Mouse (Mus musculus) neural tube, embryonic 11.5 days (tissue): ENCODE data around the gene Ldlrad3. TPM values are rescaled to one million over a fixed set of nuclear protein-coding genes. Genes with fewer than 3 reads are reported as not detected.

Source experiments
- ATAC-seq: fragments of 200-750 bp; cut with Nextera tagmentation; 2 replicates; pipeline ENCODE4 v1.8.0; 2017; ENCODE audit warnings: moderate number of reproducible peaks, mild to moderate bottlenecking, moderate TSS enrichment, moderate library complexity; ENCODE audit not compliant: insufficient read depth, low FRiP score, low TSS enrichment
- DNase-seq: peaks from one replicate; pipeline ENCODE4 v3.0.0-alpha.2; 2015; ENCODE audit warnings: low spot score
- H3K27ac ChIP-seq: fragments of 300-500 bp; sonication (generic); 2 replicates; pipeline ENCODE4 v1.5.1; 2014; ENCODE audit warnings: low read depth, mild to moderate bottlenecking, low read length
- H3K27me3 ChIP-seq: fragments of 300-500 bp; sonication (generic); 2 replicates; pipeline ENCODE4 v1.6.1; 2014; ENCODE audit warnings: mild to moderate bottlenecking, low read length, mixed read lengths; ENCODE audit not compliant: control insufficient read depth, insufficient read depth
- H3K36me3 ChIP-seq: fragments of 300-500 bp; sonication (generic); 2 replicates; pipeline ENCODE4 v1.6.1; 2014; ENCODE audit warnings: mild to moderate bottlenecking, low read length, moderate library complexity, mixed read lengths; ENCODE audit not compliant: control insufficient read depth, insufficient read depth
- H3K4me1 ChIP-seq: fragments of 300-500 bp; sonication (generic); 2 replicates; pipeline ENCODE4 v1.6.1; 2014; ENCODE audit warnings: low read length, mixed read lengths; ENCODE audit not compliant: control insufficient read depth, insufficient read depth
- H3K4me2 ChIP-seq: fragments of 300-500 bp; sonication (generic); 2 replicates; pipeline ENCODE4 v1.6.1; 2014; ENCODE audit warnings: low read depth, mild to moderate bottlenecking, moderate library complexity
- H3K4me3 ChIP-seq: fragments of 300-500 bp; sonication (generic); 2 replicates; pipeline ENCODE4 v1.5.1; 2014; ENCODE audit warnings: low read depth, low read length
- H3K9ac ChIP-seq: fragments of 300-500 bp; sonication (generic); 2 replicates; pipeline ENCODE4 v1.6.1; 2014; ENCODE audit warnings: mild to moderate bottlenecking, low read length
- H3K9me3 ChIP-seq: fragments of 300-500 bp; sonication (generic); 2 replicates; pipeline ENCODE4 v1.6.1; 2016; ENCODE audit warnings: low read length; ENCODE audit not compliant: control insufficient read depth
- WGBS: fragments of 180-500 bp; shearing (Covaris S2); extraction: QIAGEN DNeasy Blood & Tissue Kit; methylation state at CpG from one replicate; pipeline ENCODE4 v1.1.7; 2014; 5-methylcytosine and 5-hydroxymethylcytosine counted together
- polyA plus RNA-seq: library from polyadenylated mRNA; unstranded; fragments of >200 nt; fragmentation: Nextera tagmentation; extraction: Ambion mirVana; gene quantifications from 2 replicates; pipeline ENCODE4 v1.2.1, GENCODE M21; 2014

The Ldlrad3 gene
- polyA plus RNA-seq, 1 experiment from 2014 or later: 64.9 TPM

DNA sequence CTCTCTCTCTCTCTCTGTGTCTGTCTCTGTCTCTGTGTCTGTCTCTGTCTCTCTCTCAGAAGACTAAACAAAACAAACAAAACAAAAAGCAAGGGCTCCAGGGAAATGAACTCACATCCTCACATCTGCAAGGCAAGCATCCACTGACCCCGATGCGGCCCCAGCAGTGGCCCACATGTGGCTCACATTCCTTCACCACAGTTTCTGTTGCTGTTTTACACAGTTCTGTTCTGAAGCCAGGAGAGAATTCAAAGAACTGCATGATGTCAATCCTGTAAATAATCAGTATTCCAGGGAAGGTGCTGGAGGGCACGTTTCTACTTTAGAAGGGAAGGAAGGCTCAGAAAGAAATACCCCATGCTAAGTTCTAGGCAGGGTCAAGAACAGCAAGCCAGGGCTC is 91.9 kb downstream of the Ldlrad3 start:
- ATAC-seq (no peak), DNase-seq (no peak)
- Histone ChIP-seq H3K27ac (no peak overlapping the region), H3K4me3 (no peak overlapping the region), H3K9ac (no peak overlapping the region), H3K4me2 (no peak overlapping the region), H3K36me3 (no peaks in the 10 kb centered on the region), H3K27me3 (no peaks in the 10 kb centered on the region), H3K9me3 (no peaks in the 10 kb centered on the region), H3K4me1 (peaks cover 5% of the 10 kb centered on the region; the same call in 1 of the 2 replicates)
- 58% methylated on average over 3 of the region's 3 CpGs for WGBS

DNA sequence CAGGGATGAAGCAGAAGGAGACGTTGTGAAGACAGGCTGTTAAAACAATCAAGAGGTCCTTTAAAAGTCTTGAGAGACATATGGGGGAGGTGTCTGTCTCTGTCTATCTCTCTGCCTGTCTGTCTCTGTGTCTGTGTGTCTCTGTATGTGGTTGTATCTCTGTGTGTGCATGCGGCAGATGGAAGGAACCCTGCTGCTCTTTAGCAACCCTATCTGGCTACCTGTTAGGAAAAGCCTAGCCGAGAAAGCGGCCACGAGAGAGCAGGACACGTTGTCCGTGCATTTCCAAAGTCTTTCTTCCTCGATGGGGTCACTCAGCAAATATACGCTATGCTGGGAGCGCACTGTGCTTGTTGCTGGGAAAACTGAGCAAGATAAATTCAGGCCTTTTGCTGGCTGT is 93.6 kb downstream of the Ldlrad3 start:
- no peak for ATAC-seq

DNA sequence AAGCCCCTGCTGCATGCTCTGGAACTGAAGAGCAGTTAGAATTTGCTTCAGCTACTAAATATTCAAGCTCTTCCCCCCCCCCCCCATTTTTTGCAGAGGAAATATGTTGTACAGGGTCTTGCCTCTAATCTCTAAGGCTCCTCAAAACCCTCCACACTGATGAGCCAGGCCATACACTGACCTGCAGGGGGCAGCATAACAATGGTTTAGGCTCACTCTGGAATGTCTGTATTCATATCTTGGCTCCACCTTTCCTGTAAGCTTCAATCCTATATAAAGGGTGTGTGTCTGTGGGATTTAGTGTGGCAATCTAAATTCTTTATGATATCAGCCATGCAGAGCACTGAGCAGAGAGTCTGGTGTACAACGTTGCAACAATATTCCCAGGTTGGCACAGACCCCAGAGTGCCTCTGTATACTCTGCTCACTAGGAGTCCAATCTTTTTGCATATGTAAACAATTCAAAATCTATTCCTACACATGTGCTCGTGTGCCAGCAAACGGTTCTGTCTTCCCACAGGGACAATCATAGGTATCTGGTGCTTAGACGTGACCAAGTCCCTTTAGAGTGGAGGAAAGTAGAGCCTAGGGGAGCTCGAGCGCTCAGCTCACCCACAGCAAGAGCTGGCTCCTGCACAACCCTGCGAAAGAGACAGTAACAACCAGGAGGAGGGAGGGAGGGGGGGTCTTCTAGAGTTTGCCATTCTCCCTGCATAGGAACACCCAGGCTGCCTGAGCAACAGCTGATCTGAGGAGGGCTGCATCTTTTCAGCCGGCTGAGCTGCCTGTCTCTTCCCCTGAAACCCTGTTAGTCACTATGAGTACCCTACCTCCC is 94.5 kb downstream of the Ldlrad3 start:
- 59% methylated on average over 8 of the region's 8 CpGs for WGBS
- peaks cover 5% of the 10 kb centered on the region; the same call in 1 of the 2 replicates for H3K4me1 ChIP-seq
- peak; percentile 80 for DNase-seq
- peaks cover 3% of the 10 kb centered on the region; the same call in 1 of the 2 replicates for H3K36me3 ChIP-seq
- no peak overlapping the region for H3K27ac ChIP-seq
- H3K4me2 ChIP-seq: no peak overlapping the region
- H3K9ac ChIP-seq: no peak overlapping the region
- ATAC-seq: peak; percentile 72
- no peak overlapping the region for H3K4me3 ChIP-seq
- no peaks in the 10 kb centered on the region for H3K27me3 ChIP-seq
- H3K9me3 ChIP-seq: no peaks in the 10 kb centered on the region

More for the DNA sequence above, 93.6 kb downstream of the Ldlrad3 start:
- Histone ChIP-seq H3K4me2 (no peak overlapping the region), H3K9ac (no peak overlapping the region), H3K27me3 (no peaks in the 10 kb centered on the region), H3K27ac (no peak overlapping the region), H3K4me1 (peaks cover 5% of the 10 kb centered on the region; the same call in 1 of the 2 replicates), H3K36me3 (peaks cover 2% of the 10 kb centered on the region; the same call in 1 of the 2 replicates), H3K9me3 (no peaks in the 10 kb centered on the region), H3K4me3 (no peak overlapping the region)
- 81% methylated on average over 10 of the region's 10 CpGs for WGBS
- DNase-seq: no peak

DNA sequence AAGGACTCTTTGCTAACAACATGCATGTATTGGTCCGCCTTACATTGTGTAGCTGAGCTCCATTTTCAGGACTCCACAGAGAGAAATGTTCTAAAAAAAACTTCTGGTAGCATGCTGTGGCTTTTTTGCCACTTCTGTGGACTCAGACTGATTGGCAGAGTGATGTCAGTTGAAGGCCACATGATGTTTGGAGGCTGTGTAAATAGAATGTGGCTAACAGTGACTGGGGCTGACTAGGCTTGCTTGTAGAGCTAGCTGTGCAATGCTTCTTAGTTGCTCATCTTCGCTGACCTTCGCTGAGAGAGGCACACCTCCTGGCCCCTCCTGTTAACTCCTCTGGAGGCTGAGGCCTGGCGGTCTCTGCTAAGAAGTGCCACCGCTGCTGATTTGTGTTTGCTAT is 98.4 kb downstream of the Ldlrad3 start:
- WGBS: 92% methylated on average over 5 of the region's 5 CpGs
- no peak for ATAC-seq

DNA sequence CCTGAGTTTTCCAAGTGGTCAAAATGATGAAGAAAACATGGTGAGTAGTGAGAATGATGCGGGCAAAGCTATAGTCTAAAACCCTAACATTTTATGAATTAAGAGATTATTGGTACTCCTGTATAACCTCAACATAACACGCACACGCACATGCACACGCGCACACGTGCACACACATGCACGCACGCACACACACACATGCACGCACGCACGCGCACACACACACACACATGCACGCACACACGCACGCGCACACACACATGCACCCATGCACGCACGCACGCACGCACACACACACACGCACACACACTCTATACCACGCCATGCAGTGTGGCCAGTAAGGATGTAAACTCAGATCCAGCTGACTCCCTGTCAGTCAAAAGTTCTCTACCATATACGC is 99.6 kb downstream of the Ldlrad3 start:
- no peak for ATAC-seq
- Histone ChIP-seq H3K4me1 (no peaks in the 10 kb centered on the region), H3K27ac (no peak overlapping the region), H3K4me2 (no peak overlapping the region), H3K4me3 (no peak overlapping the region), H3K36me3 (peaks cover 5% of the 10 kb centered on the region; the same call in 1 of the 2 replicates), H3K9ac (no peak overlapping the region), H3K27me3 (no peaks in the 10 kb centered on the region), H3K9me3 (no peaks in the 10 kb centered on the region)
- WGBS: 98% methylated on average over 23 of the region's 23 CpGs
- DNase-seq: no peak

More for the DNA sequence above, 98.4 kb downstream of the Ldlrad3 start:
- Histone ChIP-seq H3K9me3 (no peaks in the 10 kb centered on the region), H3K4me3 (no peak overlapping the region), H3K27me3 (no peaks in the 10 kb centered on the region), H3K4me1 (peaks cover 5% of the 10 kb centered on the region; the same call in 1 of the 2 replicates), H3K9ac (no peak overlapping the region), H3K4me2 (no peak overlapping the region), H3K36me3 (peaks cover 3% of the 10 kb centered on the region; the same call in 1 of the 2 replicates), H3K27ac (no peak overlapping the region)
- no peak for DNase-seq

DNA sequence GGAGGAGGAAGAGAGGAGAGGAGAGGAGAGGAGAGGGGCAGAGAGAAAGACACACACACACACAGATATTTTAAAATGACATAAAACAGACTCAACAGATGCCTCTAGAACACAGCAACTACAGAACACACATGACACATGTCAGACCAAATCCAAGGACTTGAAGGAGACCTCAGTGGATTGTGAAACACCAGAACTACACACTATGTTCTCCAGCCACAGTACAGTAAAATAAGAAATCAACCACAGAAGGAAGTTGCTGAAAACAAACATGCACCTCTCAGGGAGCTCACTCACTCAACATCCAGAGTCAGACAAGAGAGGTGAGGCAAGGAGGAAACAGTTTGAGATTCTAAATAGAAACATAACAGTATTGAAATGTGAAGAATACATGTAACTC is 103.4 kb downstream of the Ldlrad3 start:
- no peak for ATAC-seq
- Histone ChIP-seq H3K4me3 (no peak overlapping the region), H3K27me3 (no peaks in the 10 kb centered on the region), H3K4me1 (no peaks in the 10 kb centered on the region), H3K27ac (no peak overlapping the region), H3K36me3 (peaks cover 5% of the 10 kb centered on the region; the same call in 1 of the 2 replicates), H3K9ac (no peak overlapping the region), H3K9me3 (no peaks in the 10 kb centered on the region), H3K4me2 (no peak overlapping the region)
- DNase-seq: no peak

DNA sequence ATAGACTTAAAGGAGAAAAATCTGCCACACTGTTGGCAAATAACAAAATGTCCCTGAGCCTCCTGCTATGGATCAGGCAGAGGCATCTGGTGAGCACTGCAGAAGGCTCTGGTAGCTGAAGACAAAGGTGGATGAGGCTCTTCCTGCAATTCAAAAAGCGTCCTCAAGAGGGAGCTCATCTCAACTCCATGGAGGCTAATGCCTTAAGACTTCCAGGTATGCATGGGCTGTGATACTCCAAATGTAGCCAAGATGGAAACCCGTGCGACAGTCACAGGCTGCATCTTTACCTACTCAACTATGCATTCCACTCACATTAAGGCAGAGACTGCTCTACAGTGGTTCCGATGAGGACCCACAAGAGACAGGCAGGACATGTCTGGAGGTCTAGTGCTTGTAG is 108.6 kb downstream of the Ldlrad3 start:
- no peaks in the 10 kb centered on the region for H3K4me1 ChIP-seq
- no peak for ATAC-seq
- no peak overlapping the region for H3K27ac ChIP-seq
- peak; percentile 77 for DNase-seq
- no peak overlapping the region for H3K9ac ChIP-seq
- no peak overlapping the region for H3K4me3 ChIP-seq
- H3K27me3 ChIP-seq: no peaks in the 10 kb centered on the region
- WGBS: 55% methylated on average over 4 of the region's 4 CpGs
- 0 out of 2 replicates have a peak, but pooled peaks cover 3% of the 10 kb centered on the region for H3K36me3 ChIP-seq
- H3K9me3 ChIP-seq: no peaks in the 10 kb centered on the region
- H3K4me2 ChIP-seq: no peak overlapping the region

DNA sequence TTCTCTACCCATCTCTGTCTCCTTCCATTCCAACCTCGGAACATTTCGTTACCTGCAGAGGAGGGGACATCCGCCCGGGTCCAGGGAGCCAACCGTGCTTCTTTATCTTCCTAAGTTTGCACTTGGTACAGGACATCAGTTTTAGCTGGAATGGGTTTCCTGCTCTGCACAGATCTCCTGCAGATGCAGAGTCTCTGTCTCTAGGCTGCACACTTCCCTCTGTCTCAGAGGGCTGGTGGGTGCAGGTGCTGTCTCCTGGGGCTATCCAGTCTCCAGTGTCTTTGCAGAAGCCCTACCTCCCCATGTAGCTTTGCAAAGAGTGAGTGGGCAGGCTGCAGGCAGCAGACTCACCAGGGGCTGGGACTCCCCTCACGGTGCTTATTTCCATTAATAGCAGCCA is 109.9 kb downstream of the Ldlrad3 start:
- no peak for ATAC-seq
- no peak overlapping the region for H3K27ac ChIP-seq
- H3K36me3 ChIP-seq: no peaks in the 10 kb centered on the region
- DNase-seq: no peak
- no peak overlapping the region for H3K4me2 ChIP-seq
- H3K9me3 ChIP-seq: no peaks in the 10 kb centered on the region
- no peak overlapping the region for H3K9ac ChIP-seq
- no peak overlapping the region for H3K4me3 ChIP-seq
- no peaks in the 10 kb centered on the region for H3K27me3 ChIP-seq
- H3K4me1 ChIP-seq: no peaks in the 10 kb centered on the region
- 88% methylated on average over 6 of the region's 6 CpGs for WGBS
